Mouse (Mus musculus) MEL (cell line): ENCODE measurements around the gene Tmem95.

Experiments used
- CHD1 ChIP-seq: IDR thresholded peaks from 2 replicates; pipeline ENCODE4 v1.6.1; 2012; ENCODE audit warnings: low read depth, mild to moderate bottlenecking, inconsistent platforms, low read length, improper control_type of control experiment
- CHD2 ChIP-seq: IDR thresholded peaks from 2 replicates; pipeline ENCODE4 v1.6.1; 2011; ENCODE audit warnings: low read length, improper control_type of control experiment
- CTCF ChIP-seq, 3 experiments: IDR thresholded peaks in 2 of 3; conservative IDR thresholded peaks in 1 of 3; 2 replicates each; pipeline ENCODE4 v1.5.1; 2011 to 2012; ENCODE audit warnings: low read length in 3 of 3, low read depth in 2 of 3, mild to moderate bottlenecking in 2 of 3, improper control_type of control experiment in 1 of 3, inconsistent platforms in 1 of 3, mixed read lengths in 1 of 3, moderate library complexity in 1 of 3; ENCODE audit not compliant: control insufficient read depth in 1 of 3, insufficient read depth in 1 of 3, poor library complexity in 1 of 3, severe bottlenecking in 1 of 3
- EP300 ChIP-seq, 2 experiments: IDR thresholded peaks; 2 replicates each; pipeline ENCODE4 v1.6.1; 2011; ENCODE audit warnings: improper control_type of control experiment in 2 of 2, low read length in 2 of 2, low read depth in 1 of 2, mild to moderate bottlenecking in 1 of 2
- HCFC1 ChIP-seq: IDR thresholded peaks from 2 replicates; pipeline ENCODE4 v1.6.1; 2012; ENCODE audit warnings: low read depth, mild to moderate bottlenecking, inconsistent platforms, low read length, improper control_type of control experiment, moderate library complexity
- JUND ChIP-seq: IDR thresholded peaks from 2 replicates; pipeline ENCODE4 v1.6.1; 2011; ENCODE audit warnings: low read depth, mild to moderate bottlenecking, improper control_type of control experiment, low read length
- KAT2A ChIP-seq: conservative IDR thresholded peaks from 2 replicates; pipeline ENCODE4 v1.6.1; 2012; ENCODE audit warnings: low read depth, low read length, improper control_type of control experiment, inconsistent platforms
- MAX ChIP-seq: IDR thresholded peaks from 2 replicates; pipeline ENCODE4 v1.6.1; 2011; ENCODE audit warnings: low read length, improper control_type of control experiment
- POLR2A ChIP-seq, 2 experiments: IDR thresholded peaks; 2 replicates each; pipeline ENCODE4 v1.6.1; 2011 to 2012; ENCODE audit warnings: low read length in 2 of 2, mild to moderate bottlenecking in 2 of 2, control low read depth in 1 of 2, improper control_type of control experiment in 1 of 2, low read depth in 1 of 2, moderate library complexity in 1 of 2; ENCODE audit not compliant: control insufficient read depth in 1 of 2, insufficient read depth in 1 of 2, poor library complexity in 1 of 2
- USF1 ChIP-seq: IDR thresholded peaks from 2 replicates; pipeline ENCODE4 v1.6.1; 2014; ENCODE audit warnings: low read depth, mild to moderate bottlenecking, inconsistent platforms, low read length, improper control_type of control experiment, moderate library complexity
- ZC3H11A ChIP-seq: IDR thresholded peaks from 2 replicates; pipeline ENCODE4 v1.6.1; 2012; ENCODE audit warnings: low read depth, mild to moderate bottlenecking, inconsistent platforms, low read length, improper control_type of control experiment
- ZMIZ1 ChIP-seq: IDR thresholded peaks from 2 replicates; pipeline ENCODE4 v1.6.1; 2012; ENCODE audit warnings: low read depth, mild to moderate bottlenecking, inconsistent platforms, low read length, improper control_type of control experiment, moderate library complexity
- ZNF384 ChIP-seq: IDR thresholded peaks from 2 replicates; pipeline ENCODE4 v1.6.1; 2012; ENCODE audit warnings: low read depth, mild to moderate bottlenecking, inconsistent platforms, low read length, improper control_type of control experiment

GRCm38 (mm10) chr11:69883527-69884151 lies 5.8 kb upstream of the Tmem95 start:
- TF ChIP-seq KAT2A (no peak), POLR2A (IDR thresholded peaks at IDR 0.05; ENCODE audit: control insufficient read depth in 1 of 2, insufficient read depth in 1 of 2, low read depth in 1 of 2, low read length in 2 of 2, poor library complexity in 1 of 2) (no peak), MAX (no peak; the same call in 1 of the 2 replicates), CTCF (IDR thresholded peaks at IDR 0.05 in 2 of 3, conservative IDR thresholded peaks at IDR 0.05 in 1 of 3; ENCODE audit: control insufficient read depth in 1 of 3, insufficient read depth in 1 of 3, low read depth in 2 of 3, low read length in 3 of 3, poor library complexity in 1 of 3, severe bottlenecking in 1 of 3) (no peak), ZC3H11A (no peak), JUND (peak; percentile 44; the same call in 1 of the 2 replicates), USF1 (no peak), HCFC1 (peak; percentile 31; the same call in 1 of the 2 replicates), ZMIZ1 (no peak), CHD1 (no peak), CHD2 (no peak), ZNF384 (no peak), EP300 (IDR thresholded peaks at IDR 0.05; ENCODE audit: low read depth in 1 of 2, low read length in 2 of 2) (peak; percentile 75 to 91; a peak in 3 of 4 replicates)
